Mouse (Mus musculus): ENCODE data around the gene Cdc42bpa.

The Cdc42bpa gene

DNA sequence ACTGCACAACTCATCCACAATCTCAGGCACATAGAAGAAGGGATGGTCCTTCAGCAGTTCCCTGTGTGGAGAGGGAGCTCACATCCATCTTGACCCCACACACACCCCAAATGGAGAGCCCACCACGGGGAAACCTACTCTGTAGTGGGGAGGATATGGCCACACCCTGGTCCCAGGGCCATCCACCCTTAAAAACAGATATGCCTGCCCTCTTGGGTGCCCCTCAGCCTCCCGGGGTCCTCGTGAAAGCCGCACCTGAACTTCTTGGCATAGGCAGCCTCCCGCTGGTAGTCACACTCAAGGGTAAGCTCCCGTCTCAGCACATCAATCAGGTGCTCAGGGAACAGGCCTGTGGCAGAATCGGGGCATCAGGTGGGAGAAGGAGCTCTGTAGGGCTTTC is 208.9 kb downstream of the Cdc42bpa start:
- DNase-seq = no peak

- no peak for DNase-seq
Measured at GRCm38 (mm10) chr1:180170071-180170470, 209.8 kb downstream of the Cdc42bpa start.

GRCm38 (mm10) chr1:180171883-180172282 is 211.6 kb downstream of the Cdc42bpa start:
- DNase-seq = no peak

DNA sequence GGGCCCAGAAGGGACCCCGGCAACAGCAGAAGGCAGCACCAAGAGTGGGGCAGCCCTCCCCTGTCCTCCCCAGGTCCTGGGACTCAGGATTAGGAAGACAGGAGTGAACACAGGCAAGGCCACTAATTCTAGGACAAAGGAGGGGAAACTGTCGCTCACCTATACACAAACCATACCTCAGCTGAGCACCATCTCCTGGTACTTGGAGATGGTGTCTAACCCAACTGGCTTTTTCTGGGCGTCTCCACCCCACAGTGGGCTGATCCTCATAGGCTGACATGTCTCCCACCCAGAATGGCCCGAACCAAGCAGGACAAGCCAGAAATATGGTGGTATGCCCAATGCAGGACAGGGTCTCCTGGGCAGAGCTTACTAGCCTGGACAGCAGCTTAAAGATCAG is 212.3 kb downstream of the Cdc42bpa start:
- no peak for DNase-seq

DNA sequence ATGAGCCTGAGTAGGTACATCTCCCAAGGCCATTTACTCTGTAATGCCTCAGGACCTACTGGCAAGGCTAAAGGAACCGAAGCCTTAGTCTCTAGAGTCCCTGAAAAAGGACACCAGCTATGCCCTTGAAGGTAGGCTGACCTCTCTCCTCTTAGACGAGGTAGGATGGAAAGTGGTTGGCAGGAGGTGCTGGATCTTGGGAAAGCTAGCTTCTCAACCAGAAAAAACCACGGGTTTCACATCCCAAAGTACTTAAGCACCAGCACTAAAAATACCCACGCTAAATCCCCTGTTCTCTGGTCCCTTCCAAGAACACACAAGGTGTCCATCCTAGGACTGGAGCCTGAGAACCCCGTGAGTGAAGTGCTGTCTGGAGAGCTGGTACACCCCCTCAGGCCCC is 212.7 kb downstream of the Cdc42bpa start:
- DNase-seq = no peak

- DNase-seq = no peak
Measured at GRCm38 (mm10) chr1:180174718-180175117, 214.4 kb downstream of the Cdc42bpa start.

- DNase-seq = peak in 1 of 2 experiments; percentile 2
Measured at GRCm38 (mm10) chr1:180175167-180175566, 214.9 kb downstream of the Cdc42bpa start.

GRCm38 (mm10) chr1:180175635-180176034 is 215.4 kb downstream of the Cdc42bpa start:
- no peak for DNase-seq

- DNase-seq = no peak
Measured at GRCm38 (mm10) chr1:180176784-180177183, 216.5 kb downstream of the Cdc42bpa start.

DNA sequence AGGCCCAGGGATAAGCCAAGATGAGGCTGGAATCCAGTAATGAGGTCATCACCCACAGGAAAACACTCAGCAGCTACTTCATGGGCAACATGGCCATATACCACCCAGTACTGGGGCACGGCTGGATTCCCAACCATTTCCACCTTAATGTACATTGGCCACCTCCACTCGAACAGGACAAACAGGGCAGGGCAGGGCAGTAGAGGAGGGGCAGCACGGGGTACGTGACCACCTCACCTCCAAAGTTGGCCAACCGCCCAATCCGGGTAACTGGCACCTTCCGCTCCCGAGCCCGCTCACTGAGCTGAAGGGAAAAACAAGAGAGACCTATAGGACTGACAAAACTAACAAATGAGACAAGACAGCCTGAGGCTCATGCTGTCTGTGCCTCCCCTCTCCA is 218.1 kb downstream of the Cdc42bpa start:
- DNase-seq = no peak

DNA sequence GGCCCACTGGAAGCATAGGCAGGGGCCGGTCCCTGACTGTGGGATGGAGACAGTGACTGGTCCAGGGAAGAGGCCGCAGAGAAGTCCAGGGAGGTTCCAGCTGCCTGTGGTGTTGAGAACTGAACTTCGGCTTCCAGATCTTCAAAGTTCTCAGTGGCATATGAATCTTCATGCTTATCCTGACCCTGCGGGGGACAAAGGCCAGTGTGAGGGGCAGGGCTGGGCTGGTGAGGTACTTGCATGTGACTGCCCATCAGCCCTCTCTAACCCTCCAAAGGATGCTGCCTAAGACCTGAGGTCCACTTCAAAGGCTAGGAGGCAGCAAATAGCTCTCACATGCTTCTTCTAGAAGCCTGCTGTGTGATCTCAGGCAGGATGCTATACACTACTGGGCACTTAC is 218.8 kb downstream of the Cdc42bpa start:
- DNase-seq = no peak

DNA sequence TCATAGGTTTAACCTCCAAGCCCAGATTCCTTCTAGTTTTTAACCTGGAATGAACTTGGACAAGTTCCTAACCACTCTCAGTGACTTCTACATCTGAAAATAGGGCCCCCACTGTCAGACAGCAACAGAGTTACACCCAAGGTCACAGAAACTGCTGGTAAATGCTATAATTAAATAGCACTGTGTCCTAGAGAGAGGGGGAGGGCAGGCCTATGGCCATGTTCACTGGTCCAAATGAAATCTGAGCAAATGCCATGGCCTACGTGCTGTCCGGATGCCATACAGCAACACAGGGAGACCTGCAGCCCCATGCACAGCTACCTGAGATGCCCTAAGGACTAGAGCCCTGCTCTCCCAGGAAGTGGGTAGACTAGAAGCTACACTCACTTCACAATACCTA is 219.6 kb downstream of the Cdc42bpa start:
- DNase-seq = no peak

GRCm38 (mm10) chr1:180181304-180181965 is 221.2 kb downstream of the Cdc42bpa start:
- no peak for DNase-seq

DNA sequence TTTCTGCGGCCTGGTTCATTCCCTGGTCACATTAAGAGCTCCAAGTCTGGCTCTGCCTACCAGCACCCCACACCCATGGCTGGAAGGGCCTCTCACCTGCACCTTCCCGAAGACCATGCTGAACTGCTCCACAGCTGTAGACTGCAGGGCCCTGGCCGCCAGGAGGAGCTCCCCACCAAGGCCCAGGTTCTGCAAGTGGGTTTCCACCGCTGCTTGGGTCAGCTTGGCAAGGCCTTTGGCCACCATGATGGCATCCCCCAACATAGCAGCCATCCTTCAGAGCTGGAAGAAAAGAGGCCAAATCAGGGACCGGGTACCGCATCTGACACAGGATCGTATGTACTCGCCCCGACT is 221.7 kb downstream of the Cdc42bpa start:
- no peak for DNase-seq

DNA sequence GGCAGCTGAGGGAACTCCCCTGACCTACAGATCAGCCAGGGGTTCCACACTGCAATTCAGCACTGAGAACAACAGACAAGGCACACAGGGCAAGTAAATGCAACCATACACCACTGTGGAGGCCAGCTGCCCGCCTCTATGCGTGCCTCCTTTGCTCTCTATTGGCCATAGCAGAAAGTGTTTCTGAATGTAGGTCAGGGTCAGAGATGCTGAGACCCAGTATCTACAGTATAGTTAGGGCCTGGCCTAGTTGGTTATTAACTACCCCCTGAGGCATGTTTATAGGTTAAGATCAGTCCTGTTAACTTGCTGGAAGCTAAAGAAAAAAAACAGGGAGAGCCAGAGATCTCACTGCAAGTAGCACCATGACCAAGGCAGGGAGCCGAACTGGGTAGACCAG is 222.5 kb downstream of the Cdc42bpa start:
- no peak for DNase-seq

- no peak for DNase-seq
Measured at GRCm38 (mm10) chr1:180183525-180184159, 223.4 kb downstream of the Cdc42bpa start.

- DNase-seq = no peak
Measured at GRCm38 (mm10) chr1:180184768-180185167, 224.5 kb downstream of the Cdc42bpa start.

DNA sequence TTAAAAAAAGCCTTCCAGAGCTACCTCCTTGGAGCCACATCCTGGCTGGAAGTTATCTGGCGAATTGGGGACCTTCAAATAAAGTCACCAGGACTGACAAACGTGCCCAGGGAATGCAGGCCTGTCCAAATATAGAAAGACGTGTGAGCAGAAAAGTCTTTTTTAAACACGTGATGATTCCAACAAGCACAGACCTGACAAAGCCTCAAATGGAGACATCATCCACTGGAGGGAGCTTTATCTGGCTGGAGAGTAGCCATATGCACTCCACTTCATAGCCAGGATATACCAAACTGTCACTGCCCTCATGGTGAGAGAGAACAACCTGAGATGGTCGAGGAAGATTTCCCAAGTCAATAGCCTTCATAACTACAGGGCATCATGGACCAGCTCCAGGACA is 225.6 kb downstream of the Cdc42bpa start:
- no peak for DNase-seq

GRCm38 (mm10) chr1:180186371-180186770 is 226.1 kb downstream of the Cdc42bpa start:
- DNase-seq = no peak

GRCm38 (mm10) chr1:180188951-180189350 is 228.7 kb downstream of the Cdc42bpa start:
- no peak for DNase-seq

DNA sequence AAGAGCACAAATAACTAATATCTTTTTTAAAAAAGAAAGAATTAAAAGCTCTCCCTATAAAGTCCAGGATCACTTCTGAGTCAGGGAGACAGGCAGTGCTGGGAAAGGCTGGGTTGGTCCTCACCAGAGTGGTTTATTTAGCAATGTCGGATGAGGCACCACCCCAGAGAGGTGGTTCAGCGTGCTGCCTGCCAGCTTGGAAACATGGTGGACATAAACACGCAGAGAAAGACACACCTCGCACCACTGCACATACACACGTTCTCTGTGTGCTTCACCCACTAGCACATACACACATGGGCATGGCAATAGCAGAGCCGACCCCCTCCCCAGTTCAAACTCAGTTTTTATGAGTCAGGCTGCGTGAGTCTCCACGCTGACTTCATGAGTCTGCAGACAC is 230.8 kb downstream of the Cdc42bpa start:
- DNase-seq = no peak

DNA sequence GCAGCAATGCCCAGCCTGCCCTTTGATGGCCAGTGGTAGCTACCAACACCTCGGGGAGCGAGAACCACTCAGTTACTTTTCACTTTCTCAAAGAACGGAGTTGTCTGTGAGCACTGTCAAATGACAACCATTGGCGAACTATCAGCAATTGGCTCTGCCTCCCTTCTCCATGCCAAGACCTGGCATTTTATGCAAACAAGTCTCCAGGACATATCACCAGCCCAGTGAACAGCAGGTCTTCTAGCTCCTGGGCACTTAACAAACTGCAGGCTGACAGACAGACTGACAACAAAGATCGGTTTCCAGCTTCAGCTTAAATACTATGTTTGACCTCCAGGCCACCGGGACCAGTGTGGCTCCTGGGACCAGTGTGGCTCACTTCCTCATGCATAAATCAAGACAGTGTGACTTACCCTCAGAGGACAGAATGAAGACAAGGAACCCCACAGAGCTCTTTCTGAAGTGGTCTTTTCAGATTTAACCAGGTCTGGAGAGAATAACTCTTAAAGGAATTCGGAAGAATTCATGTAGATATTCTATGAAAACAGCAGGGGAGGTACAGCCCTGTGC is 231.5 kb downstream of the Cdc42bpa start:
- DNase-seq = no peak

DNA sequence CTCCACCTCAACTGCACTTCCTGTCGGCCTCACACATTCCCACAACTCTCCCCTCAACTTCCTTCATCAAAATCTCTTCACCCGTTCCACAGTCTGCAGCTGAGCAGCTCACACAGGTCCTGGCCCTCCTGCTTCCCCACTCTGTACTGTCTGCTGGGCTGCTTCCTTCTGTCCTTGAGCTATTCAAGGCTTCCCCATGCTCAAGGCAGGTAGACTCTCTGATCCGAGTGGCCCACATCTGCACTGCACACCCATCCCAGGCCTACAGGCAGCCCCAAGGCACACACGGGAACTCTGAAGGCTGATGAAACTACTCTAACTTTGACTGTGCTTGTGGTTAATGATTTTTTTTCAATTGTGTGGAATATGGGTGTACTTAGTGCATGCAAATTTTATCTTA is 232.6 kb downstream of the Cdc42bpa start:
- no peak for DNase-seq

- DNase-seq = no peak
Measured at GRCm38 (mm10) chr1:180193391-180193935, 233.2 kb downstream of the Cdc42bpa start.

Measured in spleen, adult 18-20 months (tissue).